Mouse (Mus musculus) stomach, postnatal 0 days (tissue): ENCODE measurements around the gene Rasd2.

ENCODE experiments used
- CTCF ChIP-seq: IDR thresholded peaks from 2 replicates; pipeline ENCODE4 v1.5.1; 2016; ENCODE audit warnings: antibody characterized with exemption, low read depth, mild to moderate bottlenecking, moderate library complexity
- EP300 ChIP-seq: optimal IDR thresholded peaks from 2 replicates; pipeline ENCODE3; 2016; ENCODE audit warnings: antibody characterized with exemption

- no peak for TF ChIP-seq EP300
- no peak for TF ChIP-seq CTCF
Measured at GRCm38 (mm10) chr8:75197862-75198261, 15.9 kb upstream of the Rasd2 start.
